In the genomic region with DNA sequence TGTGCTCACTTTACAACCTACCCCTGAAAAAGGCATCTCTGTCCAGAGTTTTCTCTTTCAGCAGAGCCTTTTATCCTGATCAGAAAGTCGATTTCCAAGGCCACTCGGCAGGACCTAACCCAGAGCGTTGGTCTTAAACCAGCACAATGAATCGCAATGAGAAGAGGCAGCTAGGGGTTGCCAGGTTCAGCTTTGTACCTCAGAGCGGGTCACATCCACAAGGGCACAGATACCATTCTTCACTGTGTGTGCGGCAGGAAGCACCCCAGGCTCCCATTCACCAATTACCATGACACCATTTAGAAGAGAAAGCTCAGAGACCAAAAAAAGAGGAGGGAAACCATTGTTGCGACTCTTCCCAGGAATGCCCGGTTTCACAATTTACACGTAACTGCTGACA, we compare ENCODE assay signal across 25 mouse cellular contexts.
DNase-seq lines count a peak whose midpoint lies in the region; ATAC-seq and TF ChIP-seq lines count a peak whose summit lies in the region.
"Had no signal": no experiment of that assay in that cellular context is flagged by ENCODE, and none has a peak within 500 bp of the region (broad histone marks: within the 10 kb centered on the region; RNA-seq: fewer than 3 reads in every experiment).

No protein-coding gene starts in this region.

- no peak overlapping the region for H3K4me2 ChIP-seq in midbrain, embryonic 11.5 days
- no peak overlapping the region for H3K4me2 ChIP-seq in midbrain, embryonic 13.5 days (replicated peaks)
- no peak overlapping the region for H3K4me2 ChIP-seq in hindbrain, embryonic 16.5 days (ENCODE audit: low read length)
- H3K4me2 ChIP-seq: embryonic facial prominence, embryonic 12.5 days; forebrain, embryonic 15.5 days; limb, embryonic 13.5 days; liver, embryonic 13.5 days; lung, embryonic 14.5 days had no signal

- TF ChIP-seq CTCF in brain, embryonic 14.5 days (IDR thresholded peaks at IDR 0.05; ENCODE audit: borderline replicate concordance, extremely low read depth, insufficient read depth, insufficient read length) = no peak

- H3K9ac ChIP-seq in midbrain, embryonic 11.5 days (ENCODE audit: low read length) = no peak overlapping the region
- no peak overlapping the region for H3K9ac ChIP-seq in midbrain, embryonic 13.5 days (replicated peaks)
- H3K9ac ChIP-seq in hindbrain, embryonic 16.5 days (ENCODE audit: low read depth, low read length) = no peak overlapping the region
- H3K9ac ChIP-seq: embryonic facial prominence, embryonic 12.5 days; forebrain, embryonic 15.5 days; limb, embryonic 13.5 days; liver, embryonic 13.5 days; lung, embryonic 14.5 days had no signal

- no peaks in the 10 kb centered on the region for H3K9me3 ChIP-seq in midbrain, embryonic 11.5 days (ENCODE audit: control insufficient read depth, low read length)
- no peaks in the 10 kb centered on the region for H3K9me3 ChIP-seq in midbrain, embryonic 13.5 days
- no peaks in the 10 kb centered on the region for H3K9me3 ChIP-seq in hindbrain, embryonic 16.5 days (ENCODE audit: control insufficient read depth, low read length)
- H3K9me3 ChIP-seq: embryonic facial prominence, embryonic 12.5 days; forebrain, embryonic 15.5 days; G1E; limb, embryonic 13.5 days; liver, embryonic 13.5 days had no signal

- DNase-seq in midbrain, embryonic 11.5 days (ENCODE audit: low spot score, missing footprints) = peak; percentile 81
- peak; percentile 69 for DNase-seq in brain, embryonic 14.5 days (ENCODE audit: low read depth)
- peak; percentile 20 for DNase-seq in embryo, embryonic 9.5 days (ENCODE audit: extremely low spot score)
- no peak for DNase-seq in liver
- no peak for DNase-seq in layer of hippocampus, postnatal 25 days (ENCODE audit: extremely low spot score in 1 of 2, low spot score in 1 of 2)
- DNase-seq in cerebellum, adult 9-10 months = no peak
- DNase-seq: adrenal gland, adult 8-10 months; cerebellum, adult 2 months; cerebellum, postnatal 36 days; gastrocnemius, postnatal 10 days; heart, adult 2 months; kidney, adult 18-20 months; kidney, postnatal 4 days; liver, embryonic 13.5 days; lung, embryonic 14.5 days had no signal

- WGBS in midbrain, embryonic 11.5 days = 43% methylated on average over 9 of the region's 9 CpGs
- WGBS in midbrain, embryonic 13.5 days = 56% methylated on average over 9 of the region's 9 CpGs
- 24% methylated on average over 9 of the region's 9 CpGs for WGBS in hindbrain, embryonic 16.5 days

- no peak overlapping the region for H3K4me3 ChIP-seq in midbrain, embryonic 11.5 days (ENCODE audit: low read depth, low read length)
- H3K4me3 ChIP-seq in midbrain, embryonic 13.5 days (replicated peaks) = no peak overlapping the region
- H3K4me3 ChIP-seq in hindbrain, embryonic 16.5 days (ENCODE audit: low read length) = no peak overlapping the region
- H3K4me3 ChIP-seq: embryonic facial prominence, embryonic 12.5 days; erythroblast, embryonic 14.5 days; forebrain, embryonic 15.5 days; heart, adult 2 months; limb, embryonic 13.5 days; liver, embryonic 13.5 days had no signal

- no peak for TF ChIP-seq POLR2A in brain, embryonic 14.5 days (IDR thresholded peaks at IDR 0.05; ENCODE audit: borderline replicate concordance, extremely low read depth, insufficient read depth, insufficient read length, poor library complexity, severe bottlenecking)

- H3K27me3 ChIP-seq in midbrain, embryonic 11.5 days (ENCODE audit: control insufficient read depth, insufficient read depth, low read length) = no peaks in the 10 kb centered on the region
- no peaks in the 10 kb centered on the region for H3K27me3 ChIP-seq in midbrain, embryonic 13.5 days
- no peaks in the 10 kb centered on the region for H3K27me3 ChIP-seq in hindbrain, embryonic 16.5 days (replicated peaks; ENCODE audit: control insufficient read depth, insufficient read depth, low read length)
- H3K27me3 ChIP-seq: CH12.LX; embryonic facial prominence, embryonic 12.5 days; limb, embryonic 13.5 days; liver, embryonic 13.5 days; Patski had no signal

- H3K4me1 ChIP-seq in midbrain, embryonic 11.5 days (ENCODE audit: control insufficient read depth, insufficient read depth, low read length) = peaks cover 9% of the 10 kb centered on the region; the same call in 1 of the 2 replicates
- H3K4me1 ChIP-seq in midbrain, embryonic 13.5 days (replicated peaks) = peaks cover 35% of the 10 kb centered on the region
- peaks cover 19% of the 10 kb centered on the region for H3K4me1 ChIP-seq in hindbrain, embryonic 16.5 days (ENCODE audit: control insufficient read depth, insufficient read depth, low read depth, low read length)
- H3K4me1 ChIP-seq: embryonic facial prominence, embryonic 12.5 days; liver, embryonic 13.5 days had no signal

- no peak for ATAC-seq in midbrain, embryonic 11.5 days (ENCODE audit: low FRiP score)
- ATAC-seq in midbrain, embryonic 13.5 days = no peak
- no peak for ATAC-seq in hindbrain, embryonic 16.5 days
- ATAC-seq: forebrain, embryonic 15.5 days; inflammation-experienced regulatory T-cells, adult 6 months; Patski had no signal

- H3K27ac ChIP-seq in midbrain, embryonic 11.5 days (ENCODE audit: low read depth, low read length) = no peak overlapping the region
- H3K27ac ChIP-seq in midbrain, embryonic 13.5 days = no peak overlapping the region
- H3K27ac ChIP-seq in hindbrain, embryonic 16.5 days (ENCODE audit: low read depth, low read length) = 0 out of 2 replicates have a peak overlapping the region, but pooled peaks have one; percentile 29
- H3K27ac ChIP-seq: embryonic facial prominence, embryonic 12.5 days; forebrain, embryonic 15.5 days; heart, adult 2 months; limb, embryonic 13.5 days; liver, embryonic 13.5 days had no signal

- no peaks in the 10 kb centered on the region for H3K36me3 ChIP-seq in midbrain, embryonic 11.5 days (ENCODE audit: control insufficient read depth, insufficient read depth, low read length)
- no peaks in the 10 kb centered on the region for H3K36me3 ChIP-seq in midbrain, embryonic 13.5 days
- no peaks in the 10 kb centered on the region for H3K36me3 ChIP-seq in hindbrain, embryonic 16.5 days (ENCODE audit: control insufficient read depth, insufficient read depth, low read length)
- H3K36me3 ChIP-seq: embryonic facial prominence, embryonic 12.5 days; forebrain, embryonic 15.5 days; G1E; limb, embryonic 13.5 days; liver, embryonic 13.5 days had no signal

Comparison
In these comparisons a context has a peak if more than half of its experiments do, and no peak if none do; other contexts are left out.
1. DNase-seq: peak in midbrain, embryonic 11.5 days (single experiment), brain, embryonic 14.5 days (single experiment) and embryo, embryonic 9.5 days (single experiment); none in liver (single experiment), layer of hippocampus, postnatal 25 days (0 of 2) and cerebellum, adult 9-10 months (single experiment).